Mouse (Mus musculus) heart, postnatal 0 days (tissue): ENCODE data around the gene Slc4a8. TPM values are rescaled to one million over a fixed set of nuclear protein-coding genes. Genes with fewer than 3 reads are reported as not detected.

ENCODE experiments used
- ATAC-seq: fragments of 200-750 bp; cut with Nextera tagmentation; 2 replicates; pipeline ENCODE4 v1.8.0; 2017; ENCODE audit warnings: low read depth, moderate number of reproducible peaks, moderate library complexity; ENCODE audit not compliant: insufficient read depth
- DNase-seq: peaks from one replicate; pipeline ENCODE4 v3.0.0-alpha.2; 2016; ENCODE audit warnings: low spot score
- H3K27ac ChIP-seq: fragments of 300-500 bp; sonication (generic); 2 replicates; pipeline ENCODE4 v1.5.1; 2014; ENCODE audit warnings: low read depth, mild to moderate bottlenecking
- H3K27me3 ChIP-seq: fragments of 300-500 bp; sonication (generic); 2 replicates; pipeline ENCODE4 v1.6.1; 2014; ENCODE audit warnings: low read length, mixed read lengths; ENCODE audit not compliant: control insufficient read depth, insufficient read depth
- H3K36me3 ChIP-seq: fragments of 300-500 bp; sonication (generic); replicated peaks from 2 replicates; pipeline ENCODE4 v1.6.1; 2014; ENCODE audit warnings: low read length, mixed read lengths; ENCODE audit not compliant: control insufficient read depth, insufficient read depth
- H3K4me1 ChIP-seq: fragments of 300-500 bp; sonication (generic); 2 replicates; pipeline ENCODE4 v1.6.1; 2014; ENCODE audit warnings: antibody characterized with exemption; ENCODE audit not compliant: control insufficient read depth, insufficient read depth
- H3K4me2 ChIP-seq: fragments of 300-500 bp; sonication (generic); 2 replicates; pipeline ENCODE4 v1.6.1; 2014; ENCODE audit warnings: low read depth, mild to moderate bottlenecking, low read length, moderate library complexity
- H3K4me3 ChIP-seq: fragments of 300-500 bp; sonication (generic); 2 replicates; pipeline ENCODE4 v1.5.1; 2014; ENCODE audit warnings: low read depth, low read length
- H3K9ac ChIP-seq: fragments of 300-500 bp; sonication (generic); replicated peaks from 2 replicates; pipeline ENCODE4 v1.6.1; 2014; ENCODE audit warnings: low read depth, low read length, mixed read lengths
- H3K9me3 ChIP-seq: fragments of 300-500 bp; sonication (generic); replicated peaks from 2 replicates; pipeline ENCODE4 v1.6.1; 2016; ENCODE audit warnings: low read length; ENCODE audit not compliant: control insufficient read depth
- CTCF ChIP-seq: IDR thresholded peaks from 2 replicates; pipeline ENCODE4 v1.5.1; 2016; ENCODE audit warnings: antibody characterized with exemption, control low read depth, low read depth
- EP300 ChIP-seq: IDR thresholded peaks from 2 replicates; pipeline ENCODE4 v1.6.1; 2016; ENCODE audit warnings: antibody characterized with exemption, low read depth
- WGBS: fragments of 180-500 bp; shearing (Covaris S2); extraction: QIAGEN DNeasy Blood & Tissue Kit; methylation state at CpG from one replicate; pipeline ENCODE4 v1.1.7; 2014; 5-methylcytosine and 5-hydroxymethylcytosine counted together
- polyA plus RNA-seq: library from polyadenylated mRNA; unstranded; fragments of >200 nt; fragmentation: Nextera tagmentation; extraction: Ambion mirVana; gene quantifications from 2 replicates; pipeline ENCODE4 v1.2.1, GENCODE M21; 2015
- total RNA-seq: library from RNA; depleted of rRNA; stranded (reverse); fragments of >200 nt; gene quantifications from 2 replicates; pipeline ENCODE4 v1.2.3, GENCODE M21; 2014; ENCODE audit warnings: low replicate concordance

Slc4a8 gene
- total and polyA plus RNA-seq, 2 experiments from 2014 or later: 0.19 to 0.81 TPM

DNA sequence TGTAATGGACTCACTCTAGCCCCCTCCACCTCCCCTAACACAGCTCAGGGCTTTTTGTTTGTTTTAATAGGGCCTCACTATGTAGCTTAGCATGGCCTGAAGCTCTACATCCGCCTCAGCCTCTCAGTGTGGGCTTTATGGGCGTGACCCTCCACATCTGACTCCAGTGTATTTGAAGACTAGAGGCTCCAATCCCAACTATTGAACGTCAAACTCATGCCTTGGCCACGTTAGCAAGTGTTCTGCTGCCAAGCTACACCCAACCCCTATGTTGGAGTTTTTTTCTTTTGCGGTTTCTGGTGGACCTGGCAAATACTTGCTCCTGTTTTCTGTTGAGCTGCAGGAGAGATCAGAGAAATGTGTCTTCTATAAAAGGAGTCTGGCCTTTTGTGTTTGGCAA is 8.5 kb upstream of the Slc4a8 start:
- Histone ChIP-seq H3K4me1 (no peaks in the 10 kb centered on the region), H3K36me3 (no peaks in the 10 kb centered on the region), H3K27me3 (peaks cover 14% of the 10 kb centered on the region), H3K9me3 (no peaks in the 10 kb centered on the region), H3K9ac (no peak overlapping the region), H3K4me2 (no peak overlapping the region), H3K4me3 (no peak overlapping the region), H3K27ac (no peak overlapping the region)
- 66% methylated on average over 5 of the region's 5 CpGs for WGBS
- no peak for DNase-seq
- ATAC-seq: no peak
- no peak for TF ChIP-seq EP300
- TF ChIP-seq CTCF: no peak

DNA sequence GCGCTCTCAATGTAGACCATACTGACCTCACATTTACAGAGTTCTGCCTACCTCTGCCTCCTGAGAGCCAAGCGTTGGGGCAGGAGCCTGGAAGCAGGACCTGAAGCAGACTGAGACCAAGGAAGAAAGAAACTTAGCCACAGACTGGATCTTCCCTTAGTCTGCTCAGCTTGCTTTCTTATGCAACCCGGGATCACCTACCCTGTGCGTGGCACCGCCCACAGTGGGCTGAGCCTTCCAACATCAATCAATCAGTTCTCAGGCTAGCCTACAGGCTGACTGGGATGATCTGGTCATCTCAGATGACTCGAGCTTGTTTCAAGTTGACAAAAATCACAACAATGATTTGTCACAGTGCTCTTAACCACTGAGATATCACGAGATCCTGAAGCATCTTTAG is 7.5 kb upstream of the Slc4a8 start:
- Histone ChIP-seq H3K36me3 (no peaks in the 10 kb centered on the region), H3K4me3 (no peak overlapping the region), H3K9ac (no peak overlapping the region), H3K27me3 (peaks cover 14% of the 10 kb centered on the region), H3K4me1 (no peaks in the 10 kb centered on the region), H3K4me2 (no peak overlapping the region), H3K27ac (no peak overlapping the region), H3K9me3 (no peaks in the 10 kb centered on the region)
- DNase-seq (no peak), ATAC-seq (no peak)
- no peak for TF ChIP-seq CTCF
- TF ChIP-seq EP300: no peak
- WGBS: 42% methylated on average over 7 of the region's 7 CpGs

DNA sequence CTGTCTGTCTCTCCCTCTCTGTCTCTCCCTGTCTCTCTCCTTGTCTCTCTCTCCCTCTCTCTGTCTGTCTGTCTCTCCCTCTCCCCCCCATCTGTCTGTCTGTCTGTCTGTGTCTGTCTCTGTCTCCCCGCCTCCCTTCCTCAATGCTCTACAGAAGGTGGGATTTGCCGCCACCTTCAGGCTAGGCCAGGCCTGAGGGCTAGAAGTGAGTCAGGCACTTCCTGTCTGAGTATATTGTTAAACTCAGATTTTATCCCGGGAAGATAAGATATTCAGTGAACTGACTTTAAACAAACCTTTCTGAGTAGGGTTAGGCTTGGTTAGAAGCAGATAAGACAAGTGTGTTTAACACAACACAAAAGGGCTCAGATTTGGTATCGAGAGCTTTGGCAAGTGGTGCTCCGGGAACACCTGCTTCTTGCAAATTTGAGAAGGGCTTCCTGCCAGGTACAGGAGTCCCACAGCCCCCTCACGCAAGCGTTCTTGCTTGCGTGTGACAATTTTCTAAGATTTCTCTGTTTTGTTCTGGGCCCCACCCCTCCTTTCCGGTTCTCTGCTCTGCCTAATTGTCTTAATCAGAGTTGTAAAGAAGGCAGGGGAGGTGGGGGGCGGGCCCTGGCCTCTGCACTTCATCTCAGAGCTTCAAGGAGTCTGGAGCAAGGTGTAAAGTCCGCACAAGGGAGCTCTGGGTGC is 6.6 kb upstream of the Slc4a8 start:
- H3K27ac ChIP-seq: no peak overlapping the region
- TF ChIP-seq EP300 (no peak), CTCF (peak; percentile 63)
- H3K36me3 ChIP-seq: no peaks in the 10 kb centered on the region
- H3K4me1 ChIP-seq: no peaks in the 10 kb centered on the region
- no peaks in the 10 kb centered on the region for H3K9me3 ChIP-seq
- peak; percentile 41; the same call in 1 of the 2 replicates for ATAC-seq
- peak; percentile 41 for DNase-seq
- H3K4me2 ChIP-seq: peak overlapping the region; percentile 41
- no peak overlapping the region for H3K4me3 ChIP-seq
- H3K9ac ChIP-seq: no peak overlapping the region
- peaks cover 20% of the 10 kb centered on the region for H3K27me3 ChIP-seq
- WGBS: 8% methylated on average over 11 of the region's 11 CpGs

DNA sequence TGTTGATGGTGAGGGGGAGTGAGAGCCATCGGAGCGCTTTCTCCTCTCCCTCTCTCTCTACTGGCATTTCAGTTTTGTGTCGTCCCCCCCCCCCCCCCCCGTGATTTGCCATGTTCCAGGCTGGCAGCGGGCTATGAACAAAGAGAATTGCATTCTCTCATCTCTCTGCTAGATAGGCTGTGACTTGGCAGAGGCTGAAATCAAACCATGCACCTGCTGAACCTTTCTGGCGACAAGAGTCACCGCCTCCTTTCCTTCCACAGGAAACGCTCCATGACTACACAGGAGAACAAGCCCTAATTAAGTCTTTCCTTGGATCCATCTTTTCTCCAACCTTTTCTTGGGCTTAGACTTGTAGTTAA is 6.1 kb upstream of the Slc4a8 start:
- DNase-seq: no peak
- no peak overlapping the region for H3K27ac ChIP-seq
- H3K36me3 ChIP-seq: no peaks in the 10 kb centered on the region
- 39% methylated on average over 5 of the region's 8 CpGs for WGBS
- no peak for TF ChIP-seq CTCF
- TF ChIP-seq EP300: no peak
- peak overlapping the region; percentile 41; the same call in 1 of the 2 replicates for H3K4me2 ChIP-seq
- H3K9ac ChIP-seq: no peak overlapping the region
- H3K27me3 ChIP-seq: peaks cover 24% of the 10 kb centered on the region
- no peaks in the 10 kb centered on the region for H3K4me1 ChIP-seq
- H3K4me3 ChIP-seq: no peak overlapping the region
- H3K9me3 ChIP-seq: no peaks in the 10 kb centered on the region
- no peak for ATAC-seq

DNA sequence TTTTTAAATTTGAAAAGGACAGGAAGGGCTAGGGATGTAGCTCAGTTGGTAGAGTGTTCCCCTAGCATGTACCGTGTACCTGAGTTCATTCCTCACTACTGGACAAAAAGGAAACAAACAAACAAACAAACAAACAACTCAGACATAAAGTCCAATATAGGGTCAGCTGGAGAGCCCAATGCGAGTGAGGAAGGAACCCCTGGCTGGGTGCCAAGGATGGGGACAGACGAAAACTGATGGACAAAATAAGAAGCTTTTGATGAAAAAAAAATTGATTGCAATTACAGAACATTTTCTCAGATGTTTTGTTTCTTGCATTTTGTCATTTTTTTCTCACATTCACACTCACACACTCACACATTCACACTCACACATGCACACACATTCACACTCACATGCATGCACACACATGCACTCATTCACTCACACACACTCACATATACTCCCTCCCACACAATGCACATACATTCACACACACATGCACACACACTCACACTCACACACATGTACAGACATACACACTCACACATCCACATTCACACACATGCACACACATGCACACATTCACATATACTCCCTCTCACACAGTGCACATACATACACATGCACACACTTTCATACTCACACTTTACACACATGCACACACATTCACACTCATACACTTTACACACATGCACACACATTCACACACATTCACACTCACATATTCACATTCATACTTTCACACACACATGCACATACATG is 5.5 kb upstream of the Slc4a8 start:
- DNase-seq (no peak), ATAC-seq (no peak)
- Histone ChIP-seq H3K4me3 (no peak overlapping the region), H3K27me3 (peaks cover 29% of the 10 kb centered on the region), H3K9ac (no peak overlapping the region), H3K9me3 (no peaks in the 10 kb centered on the region), H3K4me1 (no peaks in the 10 kb centered on the region), H3K27ac (no peak overlapping the region), H3K36me3 (no peaks in the 10 kb centered on the region), H3K4me2 (no peak overlapping the region)
- WGBS: 52% methylated on average over 3 of the region's 3 CpGs
- TF ChIP-seq CTCF: no peak
- no peak for TF ChIP-seq EP300

DNA sequence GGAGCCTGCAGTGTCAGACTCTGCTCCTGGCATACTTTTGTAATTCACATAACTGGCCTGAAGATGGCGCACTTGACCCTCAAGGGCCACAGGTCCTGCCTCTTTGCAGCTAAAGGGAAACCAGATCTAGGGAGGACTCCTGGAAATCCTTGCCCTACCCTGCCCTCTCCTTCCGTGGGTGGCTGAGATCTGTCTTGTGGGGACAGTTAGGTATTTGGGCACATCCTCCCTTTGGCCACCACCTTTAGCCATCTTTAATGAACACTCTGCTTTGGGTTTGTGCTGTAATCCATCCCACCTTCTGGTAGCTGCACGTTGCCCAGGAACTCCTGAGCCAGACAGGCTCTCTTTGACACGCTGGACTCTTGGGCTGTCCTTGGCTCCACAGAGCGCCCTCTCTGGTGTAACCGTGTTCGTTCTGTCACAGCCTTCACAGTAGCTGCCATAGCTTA is 4.0 kb upstream of the Slc4a8 start:
- Histone ChIP-seq H3K9ac (no peak overlapping the region), H3K27ac (no peak overlapping the region), H3K4me1 (0 out of 2 replicates have a peak, but pooled peaks cover 13% of the 10 kb centered on the region), H3K27me3 (peaks cover 44% of the 10 kb centered on the region), H3K4me3 (no peak overlapping the region), H3K36me3 (no peaks in the 10 kb centered on the region), H3K4me2 (no peak overlapping the region), H3K9me3 (no peaks in the 10 kb centered on the region)
- ATAC-seq (peak; percentile 31; the same call in 1 of the 2 replicates), DNase-seq (peak; percentile 73)
- TF ChIP-seq EP300 (no peak), CTCF (peak; percentile 71)
- WGBS: 0% methylated on average over 7 of the region's 7 CpGs
